Mouse (Mus musculus) lung, embryonic 15.5 days (tissue): ENCODE measurements at regions not wholly inside any gene's neighbourhood (a gene's known extent, or its start where the extent isn't known, plus 50 kb on each side); places are given as distances from the start of the nearest gene placed in this dataset.

Source experiments
- ATAC-seq: fragments of 200-750 bp; cut with Nextera tagmentation; 2 replicates; pipeline ENCODE4 v1.8.0; 2017; ENCODE audit warnings: moderate number of reproducible peaks, borderline replicate concordance; ENCODE audit not compliant: low FRiP score, low TSS enrichment; ENCODE audit errors: extremely low read depth
- H3K27ac ChIP-seq: fragments of 300-500 bp; sonication (generic); 2 replicates; pipeline ENCODE4 v1.5.1; 2015; ENCODE audit warnings: moderate library complexity, mild to moderate bottlenecking, inconsistent platforms
- H3K27me3 ChIP-seq: fragments of 300-500 bp; sonication (generic); 2 replicates; pipeline ENCODE4 v1.6.1; 2015; ENCODE audit warnings: inconsistent platforms
- H3K36me3 ChIP-seq: fragments of 300-500 bp; sonication (generic); 2 replicates; pipeline ENCODE4 v1.6.1; 2015; ENCODE audit warnings: inconsistent platforms
- H3K4me1 ChIP-seq: fragments of 300-500 bp; sonication (generic); 2 replicates; pipeline ENCODE4 v1.6.1; 2015; ENCODE audit warnings: inconsistent platforms
- H3K4me2 ChIP-seq: fragments of 300-500 bp; sonication (generic); 2 replicates; pipeline ENCODE4 v1.6.1; 2015; ENCODE audit warnings: inconsistent platforms, mild to moderate bottlenecking, moderate library complexity
- H3K4me3 ChIP-seq: fragments of 300-500 bp; sonication (generic); 2 replicates; pipeline ENCODE4 v1.5.1; 2015; ENCODE audit warnings: mild to moderate bottlenecking, inconsistent platforms
- H3K9ac ChIP-seq: fragments of 300-500 bp; sonication (generic); 2 replicates; pipeline ENCODE4 v1.6.1; 2015; ENCODE audit warnings: inconsistent platforms
- H3K9me3 ChIP-seq: fragments of 300-500 bp; sonication (generic); 2 replicates; pipeline ENCODE4 v1.6.1; 2016; ENCODE audit warnings: inconsistent platforms
- WGBS: fragments of 180-500 bp; shearing (Covaris S2); methylation state at CpG from one replicate; pipeline ENCODE4 v1.1.7; 2015; 5-methylcytosine and 5-hydroxymethylcytosine counted together

DNA sequence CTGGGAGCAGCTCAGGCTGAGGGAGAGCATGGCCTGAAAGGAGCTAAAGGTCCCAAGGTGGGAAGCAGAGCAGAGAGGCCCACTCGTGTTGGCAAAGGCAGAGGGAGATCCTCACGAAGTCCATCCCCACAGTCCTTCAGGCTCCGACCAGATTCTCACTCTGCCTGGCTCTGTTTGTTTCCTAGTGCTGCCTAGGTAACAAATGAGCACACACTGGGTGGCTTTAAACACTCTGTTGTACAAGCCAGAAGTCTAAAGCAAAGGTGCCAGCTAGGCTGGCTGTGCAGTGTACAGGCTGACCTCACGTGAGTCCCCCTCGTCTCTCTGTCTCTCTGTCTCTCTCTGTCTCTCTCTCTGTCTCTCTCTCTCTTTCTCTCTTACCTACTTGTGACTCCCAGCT, 274.9 kb upstream of the Zmiz1 start:
- no peak overlapping the region for H3K9ac ChIP-seq
- H3K27ac ChIP-seq = no peak overlapping the region
- WGBS = 61% methylated on average over 5 of the region's 5 CpGs
- no peak overlapping the region for H3K4me2 ChIP-seq
- ATAC-seq = no peak
- no peak overlapping the region for H3K4me3 ChIP-seq
- H3K27me3 ChIP-seq = peaks cover 4% of the 10 kb centered on the region; the same call in 1 of the 2 replicates
- H3K36me3 ChIP-seq = no peaks in the 10 kb centered on the region
- H3K4me1 ChIP-seq = peaks cover 12% of the 10 kb centered on the region
- H3K9me3 ChIP-seq = no peaks in the 10 kb centered on the region

DNA sequence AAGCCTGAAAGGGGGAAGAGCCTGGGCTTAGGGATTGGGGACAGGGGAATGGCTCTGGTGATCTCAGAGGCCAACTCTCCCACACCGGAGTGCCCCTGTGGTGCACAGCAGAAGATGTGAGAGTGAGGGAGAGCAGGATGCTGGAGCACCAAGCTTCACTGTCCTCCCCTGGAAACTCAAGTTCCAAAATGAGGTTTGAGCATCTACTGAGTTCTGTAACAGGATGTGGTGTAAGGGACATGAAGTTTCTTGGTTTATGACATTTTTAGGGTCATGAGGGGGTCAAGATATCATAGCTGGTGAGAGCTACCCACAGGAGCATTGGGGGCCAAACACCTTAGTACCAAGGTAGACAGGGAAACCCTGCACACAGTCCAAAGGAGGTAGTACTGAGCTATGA, 274.1 kb upstream of the Zmiz1 start:
- ATAC-seq = no peak
- Histone ChIP-seq H3K4me2 (no peak overlapping the region), H3K9ac (no peak overlapping the region), H3K4me1 (peaks cover 12% of the 10 kb centered on the region), H3K9me3 (no peaks in the 10 kb centered on the region), H3K4me3 (no peak overlapping the region), H3K27me3 (no peaks in the 10 kb centered on the region), H3K27ac (no peak overlapping the region), H3K36me3 (no peaks in the 10 kb centered on the region)
- WGBS = 71% methylated on average over 1 of the region's 1 CpGs

DNA sequence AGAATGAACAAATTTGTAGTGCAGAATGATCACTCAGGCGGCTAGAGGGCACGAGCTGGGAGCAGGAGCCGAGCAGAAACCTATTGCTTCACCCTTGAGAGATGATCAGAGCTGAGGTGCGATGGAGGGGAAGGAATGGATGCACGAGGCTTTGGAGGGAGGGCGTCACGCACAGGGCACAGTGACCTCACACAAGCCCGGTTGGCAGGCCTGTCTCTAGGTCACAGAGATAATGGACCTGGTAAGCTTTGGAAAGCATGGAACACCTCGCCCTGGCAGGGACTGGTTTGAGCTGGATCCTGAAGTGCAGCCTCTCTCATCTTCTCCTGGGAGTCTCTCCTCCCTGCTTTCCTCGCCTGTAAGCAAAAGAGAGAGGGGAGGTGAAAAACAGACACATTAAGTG, 273.4 kb upstream of the Zmiz1 start:
- Histone ChIP-seq H3K4me3 (no peak overlapping the region), H3K27me3 (no peaks in the 10 kb centered on the region), H3K4me1 (peaks cover 12% of the 10 kb centered on the region), H3K36me3 (no peaks in the 10 kb centered on the region), H3K9me3 (no peaks in the 10 kb centered on the region), H3K4me2 (no peak overlapping the region), H3K9ac (no peak overlapping the region), H3K27ac (no peak overlapping the region)
- 40% methylated on average over 10 of the region's 10 CpGs for WGBS
- no peak for ATAC-seq

- H3K4me2 ChIP-seq = no peak overlapping the region
- H3K27ac ChIP-seq = no peak overlapping the region
- H3K27me3 ChIP-seq = no peaks in the 10 kb centered on the region
- peaks cover 12% of the 10 kb centered on the region for H3K4me1 ChIP-seq
- H3K9me3 ChIP-seq = no peaks in the 10 kb centered on the region
- H3K4me3 ChIP-seq = no peak overlapping the region
- no peaks in the 10 kb centered on the region for H3K36me3 ChIP-seq
- ATAC-seq = no peak
- 45% methylated on average over 14 of the region's 14 CpGs for WGBS
- H3K9ac ChIP-seq = no peak overlapping the region
These were observed 272.8 kb upstream of the Zmiz1 start for GRCm38 (mm10) chr14:25185959-25186771.

DNA sequence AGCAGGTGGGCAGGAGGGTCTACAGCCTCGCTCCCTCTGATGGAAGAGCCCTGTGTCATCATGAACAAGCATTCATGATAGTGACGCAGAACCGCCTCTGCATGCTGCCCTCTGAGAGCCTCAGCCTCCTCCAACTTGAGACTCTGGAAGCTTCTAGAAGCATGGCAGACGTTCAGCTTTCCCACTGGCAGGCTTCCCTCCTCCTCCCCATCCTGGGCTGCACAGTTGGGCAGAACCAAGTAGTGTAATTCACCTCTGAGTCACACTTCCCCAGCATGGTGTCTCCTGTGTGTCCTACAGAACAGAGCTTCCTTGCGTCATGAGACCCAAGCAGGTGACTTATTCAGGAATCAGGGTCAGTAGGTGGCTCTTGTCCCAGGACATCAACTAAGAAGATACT, 271.3 kb upstream of the Zmiz1 start:
- H3K27ac ChIP-seq = no peak overlapping the region
- ATAC-seq = no peak
- no peaks in the 10 kb centered on the region for H3K36me3 ChIP-seq
- peaks cover 12% of the 10 kb centered on the region for H3K4me1 ChIP-seq
- H3K27me3 ChIP-seq = no peaks in the 10 kb centered on the region
- H3K4me3 ChIP-seq = no peak overlapping the region
- no peaks in the 10 kb centered on the region for H3K9me3 ChIP-seq
- 85% methylated on average over 5 of the region's 5 CpGs for WGBS
- no peak overlapping the region for H3K9ac ChIP-seq
- H3K4me2 ChIP-seq = no peak overlapping the region

GRCm38 (mm10) chr14:25189256-25189655, 269.7 kb upstream of the Zmiz1 start:
- ATAC-seq = no peak
- Histone ChIP-seq H3K4me1 (peaks cover 15% of the 10 kb centered on the region), H3K4me2 (no peak overlapping the region), H3K27ac (no peak overlapping the region), H3K9me3 (no peaks in the 10 kb centered on the region), H3K9ac (no peak overlapping the region), H3K4me3 (no peak overlapping the region), H3K36me3 (no peaks in the 10 kb centered on the region), H3K27me3 (no peaks in the 10 kb centered on the region)
- WGBS = 77% methylated on average over 5 of the region's 5 CpGs

- WGBS = 81% methylated on average over 10 of the region's 10 CpGs
- no peak overlapping the region for H3K4me2 ChIP-seq
- no peak overlapping the region for H3K9ac ChIP-seq
- no peak overlapping the region for H3K27ac ChIP-seq
- H3K4me3 ChIP-seq = no peak overlapping the region
- ATAC-seq = no peak
- no peaks in the 10 kb centered on the region for H3K36me3 ChIP-seq
- H3K4me1 ChIP-seq = peaks cover 16% of the 10 kb centered on the region
- H3K9me3 ChIP-seq = no peaks in the 10 kb centered on the region
- H3K27me3 ChIP-seq = no peaks in the 10 kb centered on the region
These were observed 268.2 kb upstream of the Zmiz1 start for GRCm38 (mm10) chr14:25190680-25191270.

GRCm38 (mm10) chr14:25196820-25197219, 262.2 kb upstream of the Zmiz1 start:
- Histone ChIP-seq H3K36me3 (no peaks in the 10 kb centered on the region), H3K4me3 (no peak overlapping the region), H3K27me3 (no peaks in the 10 kb centered on the region), H3K27ac (peak overlapping the region; percentile 79), H3K9me3 (no peaks in the 10 kb centered on the region), H3K9ac (no peak overlapping the region), H3K4me2 (no peak overlapping the region), H3K4me1 (peaks cover 49% of the 10 kb centered on the region)
- peak; percentile 78 for ATAC-seq
- WGBS = 15% methylated on average over 5 of the region's 5 CpGs

GRCm38 (mm10) chr14:25199900-25200299, 259.1 kb upstream of the Zmiz1 start:
- peaks cover 55% of the 10 kb centered on the region for H3K4me1 ChIP-seq
- no peak overlapping the region for H3K9ac ChIP-seq
- WGBS = 64% methylated on average over 3 of the region's 3 CpGs
- no peak overlapping the region for H3K4me3 ChIP-seq
- peak overlapping the region; percentile 48; the same call in 1 of the 2 replicates for H3K27ac ChIP-seq
- H3K27me3 ChIP-seq = no peaks in the 10 kb centered on the region
- H3K9me3 ChIP-seq = no peaks in the 10 kb centered on the region
- no peaks in the 10 kb centered on the region for H3K36me3 ChIP-seq
- no peak overlapping the region for H3K4me2 ChIP-seq
- ATAC-seq = no peak

- WGBS = 20% methylated on average over 4 of the region's 4 CpGs
- H3K4me1 ChIP-seq = peaks cover 50% of the 10 kb centered on the region
- no peaks in the 10 kb centered on the region for H3K36me3 ChIP-seq
- no peaks in the 10 kb centered on the region for H3K27me3 ChIP-seq
- ATAC-seq = peak; percentile 43; the same call in 1 of the 2 replicates
- peak overlapping the region; percentile 48 for H3K27ac ChIP-seq
- no peaks in the 10 kb centered on the region for H3K9me3 ChIP-seq
- H3K9ac ChIP-seq = no peak overlapping the region
- H3K4me2 ChIP-seq = no peak overlapping the region
- H3K4me3 ChIP-seq = no peak overlapping the region
These were observed 258.3 kb upstream of the Zmiz1 start for GRCm38 (mm10) chr14:25200656-25201179.

GRCm38 (mm10) chr14:25202312-25202711, 256.7 kb upstream of the Zmiz1 start:
- no peaks in the 10 kb centered on the region for H3K27me3 ChIP-seq
- no peak overlapping the region for H3K4me3 ChIP-seq
- no peak overlapping the region for H3K4me2 ChIP-seq
- H3K4me1 ChIP-seq = peaks cover 39% of the 10 kb centered on the region
- 23% methylated on average over 2 of the region's 2 CpGs for WGBS
- no peak for ATAC-seq
- no peaks in the 10 kb centered on the region for H3K9me3 ChIP-seq
- H3K27ac ChIP-seq = no peak overlapping the region
- no peaks in the 10 kb centered on the region for H3K36me3 ChIP-seq
- H3K9ac ChIP-seq = no peak overlapping the region

DNA sequence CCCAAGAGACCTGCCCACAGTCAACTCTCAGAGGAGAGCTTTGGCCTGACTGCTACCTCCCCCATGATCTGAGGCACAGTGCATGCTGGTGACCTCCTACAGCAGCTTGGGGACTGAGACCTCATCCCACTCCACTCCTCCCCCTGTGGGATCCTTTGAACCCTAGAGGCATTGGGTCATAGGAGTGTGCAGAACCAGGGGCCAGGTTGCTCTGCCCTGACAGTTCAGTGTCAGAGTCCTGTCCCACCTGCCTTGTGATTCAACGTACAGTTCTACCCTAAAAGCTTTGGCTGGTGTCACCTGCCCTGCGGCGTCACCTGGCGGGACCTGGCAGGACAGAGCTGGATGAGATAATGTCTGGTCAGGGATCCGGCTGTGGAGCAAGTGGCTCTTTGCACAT, 254.9 kb upstream of the Zmiz1 start:
- H3K9ac ChIP-seq = no peak overlapping the region
- peaks cover 53% of the 10 kb centered on the region for H3K4me1 ChIP-seq
- no peaks in the 10 kb centered on the region for H3K36me3 ChIP-seq
- 86% methylated on average over 5 of the region's 5 CpGs for WGBS
- H3K27me3 ChIP-seq = no peaks in the 10 kb centered on the region
- no peak for ATAC-seq
- H3K9me3 ChIP-seq = no peaks in the 10 kb centered on the region
- no peak overlapping the region for H3K4me2 ChIP-seq
- no peak overlapping the region for H3K27ac ChIP-seq
- no peak overlapping the region for H3K4me3 ChIP-seq
